Mouse (Mus musculus): Measurements from ENCODE around the gene Ubr1.
"Not testable (repeated sequence)": the region's sequence is repeated elsewhere in the genome, so short reads cannot be mapped to it uniquely, and the experiment has no call there.

Gene Ubr1

GRCm38 (mm10) chr2:120970559-120971080 is at the start of gene Ubr1:
Gene Ubr1 (minus strand): TSS chr2:120970715.
- peak; percentile 87 for DNase-seq (ENCODE audit: low spot score)

DNA sequence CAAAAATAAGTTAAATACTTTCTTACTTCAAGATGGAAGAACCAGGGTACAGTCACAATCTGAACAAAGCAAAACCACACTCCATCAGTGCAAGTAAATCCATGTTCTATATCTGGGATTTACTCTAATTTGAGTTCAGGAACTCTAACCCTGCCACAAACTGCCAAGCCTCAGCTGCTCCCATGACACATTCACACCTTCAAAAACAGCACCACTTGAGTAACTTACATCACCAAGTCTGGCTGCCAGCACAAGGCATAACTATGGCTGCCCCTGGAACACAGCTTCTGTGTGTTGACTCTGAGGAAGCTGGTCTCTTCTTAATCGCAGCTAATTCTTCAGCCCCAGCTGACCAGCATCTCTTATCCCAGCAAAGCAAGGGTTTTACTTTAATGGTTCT is 46.6 kb upstream of the Ubr1 start:
- DNase-seq (ENCODE audit: low spot score): no peak

GRCm38 (mm10) chr2:121016226-121016625 is 45.7 kb upstream of the Ubr1 start:
- DNase-seq (ENCODE audit: low spot score): no peak

DNA sequence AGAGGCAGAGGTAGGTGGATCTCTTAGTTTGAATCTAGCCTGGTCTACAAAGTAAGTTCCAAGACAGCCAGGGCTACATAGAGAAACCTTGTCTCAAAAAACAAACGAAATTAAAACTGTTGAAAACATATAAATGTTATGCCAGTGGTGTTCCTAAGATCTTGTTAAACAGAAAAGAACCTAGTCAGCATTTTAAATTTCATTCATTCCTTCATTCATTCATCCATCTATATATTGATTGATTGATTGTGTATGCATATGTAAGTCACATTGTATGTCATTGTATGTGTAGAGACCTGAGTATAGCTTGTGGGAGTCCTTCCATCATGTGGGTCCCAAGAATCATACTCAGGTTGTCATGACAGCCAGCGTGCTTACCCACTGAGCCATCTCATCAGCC is 45.0 kb upstream of the Ubr1 start:
- DNase-seq (ENCODE audit: low spot score): no peak

DNA sequence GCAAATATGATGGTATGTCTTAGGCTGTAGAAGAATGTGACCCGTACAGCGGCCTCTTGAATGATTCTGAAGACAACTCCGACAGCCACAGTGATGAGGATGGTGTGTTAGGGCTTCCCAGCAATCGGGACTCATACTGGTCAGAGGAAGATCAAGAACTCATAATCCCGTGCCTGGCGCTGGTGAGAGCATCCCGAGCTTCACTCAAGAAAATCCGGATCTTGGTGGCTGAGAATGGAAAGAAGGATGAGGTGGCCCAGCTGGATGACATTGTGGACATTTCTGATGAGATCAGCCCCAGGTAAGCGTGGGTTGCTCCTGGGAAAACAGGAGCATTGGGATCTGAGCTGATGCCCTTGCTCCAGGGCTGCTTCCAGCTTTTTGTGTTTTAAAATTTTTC is 42.2 kb upstream of the Ubr1 start:
- no peak for DNase-seq (ENCODE audit: low spot score)

GRCm38 (mm10) chr2:121009071-121009677 is 38.7 kb upstream of the Ubr1 start:
- no peak for DNase-seq (ENCODE audit: low spot score)

GRCm38 (mm10) chr2:121008664-121009007 is 38.1 kb upstream of the Ubr1 start:
- no peak for DNase-seq (ENCODE audit: low spot score)

GRCm38 (mm10) chr2:121007925-121008663 is 37.6 kb upstream of the Ubr1 start, which contains the start of gene Ccndbp1:
Gene Ccndbp1 (plus strand): TSS chr2:121008403.
- peak; percentile 94 for DNase-seq (ENCODE audit: low spot score)

GRCm38 (mm10) chr2:121006986-121007385 is 36.5 kb upstream of the Ubr1 start:
- no peak for DNase-seq (ENCODE audit: low spot score)

GRCm38 (mm10) chr2:121004018-121004811 is 33.7 kb upstream of the Ubr1 start:
- DNase-seq (ENCODE audit: low spot score): no peak

- DNase-seq (ENCODE audit: low spot score): no peak
Measured at GRCm38 (mm10) chr2:121003586-121003985, 33.1 kb upstream of the Ubr1 start.

DNA sequence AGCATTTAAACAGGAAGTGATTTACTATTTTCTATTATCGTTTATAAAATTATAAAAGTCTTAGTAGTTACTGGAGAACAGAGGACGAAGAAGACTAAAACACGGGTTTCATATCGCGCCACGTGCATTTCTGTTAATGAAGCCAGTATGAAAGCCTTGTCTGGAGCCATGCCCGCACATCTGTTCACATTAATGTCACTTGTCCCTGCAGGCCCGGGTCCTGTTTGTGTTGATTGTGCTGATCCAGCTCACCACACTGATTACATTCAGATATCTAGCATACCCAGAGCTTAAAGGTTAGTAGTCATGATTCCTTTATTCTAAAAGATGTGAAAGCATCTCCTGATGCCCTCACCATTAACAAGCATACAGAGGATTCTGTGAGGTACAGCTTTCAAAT is 28.3 kb upstream of the Ubr1 start:
- no peak for DNase-seq (ENCODE audit: low spot score)

DNA sequence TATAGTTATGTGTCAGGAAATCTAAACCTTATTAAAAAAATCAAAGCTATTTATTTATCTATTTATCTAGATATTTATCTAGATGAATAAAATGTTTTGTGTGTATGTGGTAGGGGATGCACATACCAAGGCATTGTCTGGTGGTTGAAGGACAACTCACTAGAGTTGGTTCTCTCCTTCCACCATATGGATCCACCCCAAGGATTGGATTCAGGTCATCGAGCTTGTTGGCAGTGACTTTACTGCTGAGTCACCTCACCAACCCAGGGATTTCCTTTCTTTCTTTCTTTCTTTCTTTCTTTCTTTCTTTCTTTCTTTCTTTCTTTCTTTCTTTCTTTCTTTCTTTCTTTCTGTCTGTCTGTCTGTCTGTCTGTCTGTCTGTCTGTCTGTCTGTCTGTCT is 26.1 kb upstream of the Ubr1 start:
- DNase-seq (ENCODE audit: low spot score): not testable (repeated sequence)

DNA sequence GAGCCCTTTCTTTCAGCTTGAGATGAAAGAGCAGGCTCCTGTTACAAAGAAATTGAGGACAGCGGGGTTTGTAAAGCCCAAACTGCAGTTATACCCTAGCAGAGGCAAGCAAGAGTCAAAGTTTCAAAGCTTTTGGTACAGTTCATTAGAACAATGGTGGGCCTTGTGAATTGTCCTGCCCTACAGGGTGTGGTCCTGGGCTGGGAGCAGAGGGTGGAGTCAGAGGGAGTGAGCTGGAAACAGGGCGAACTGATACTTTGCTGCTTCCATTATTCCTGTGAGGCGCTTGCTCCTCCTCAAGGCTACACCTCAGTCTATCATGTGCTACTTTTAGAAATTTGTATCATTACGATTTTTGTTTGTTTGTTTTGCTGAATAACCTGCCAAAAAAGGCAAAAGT is 20.7 kb upstream of the Ubr1 start:
- DNase-seq (ENCODE audit: low spot score): no peak

GRCm38 (mm10) chr2:120985241-120985640 is 14.7 kb upstream of the Ubr1 start:
- no peak for DNase-seq (ENCODE audit: low spot score)

DNA sequence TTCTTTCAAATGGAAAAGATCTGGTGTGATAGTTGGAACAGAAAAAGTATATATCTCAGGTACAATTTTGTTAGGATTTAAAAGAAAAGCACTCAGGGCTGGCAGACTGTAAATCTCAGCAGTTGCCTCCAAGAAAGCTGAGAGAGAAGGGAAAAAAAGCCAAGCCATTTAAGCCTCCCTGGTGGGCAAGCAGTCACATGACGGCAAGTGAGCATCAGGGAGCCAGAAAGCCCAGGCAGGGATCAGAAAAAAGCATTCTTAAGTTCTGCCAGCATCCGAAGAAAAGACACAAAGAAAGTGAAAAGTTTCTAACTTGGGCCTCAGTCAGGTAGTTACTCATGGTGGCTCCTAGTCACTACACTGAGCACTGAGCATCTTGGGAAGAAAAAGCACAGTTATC is 13.1 kb upstream of the Ubr1 start:
- DNase-seq (ENCODE audit: low spot score): no peak

- DNase-seq (ENCODE audit: low spot score): no peak
Measured at GRCm38 (mm10) chr2:120980861-120981260, 10.3 kb upstream of the Ubr1 start.

GRCm38 (mm10) chr2:120979819-120980218 is 9.3 kb upstream of the Ubr1 start:
- no peak for DNase-seq (ENCODE audit: low spot score)

DNA sequence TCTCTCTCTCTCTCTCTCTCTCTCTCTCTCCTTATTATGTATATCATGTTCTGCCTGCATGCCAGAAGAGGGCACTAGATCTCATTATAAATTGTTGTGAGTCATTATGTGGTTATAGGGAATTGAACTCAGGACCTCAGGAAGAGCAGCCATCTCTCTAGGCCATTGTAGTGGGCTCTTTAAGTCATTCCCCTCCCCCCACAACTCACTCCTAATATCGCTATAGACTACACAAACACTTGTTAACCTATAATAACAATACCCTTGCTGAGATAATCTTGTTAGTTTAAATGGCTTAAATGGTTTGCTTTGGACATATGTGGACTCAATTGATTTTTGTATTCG is 8.2 kb upstream of the Ubr1 start:
- no peak for DNase-seq (ENCODE audit: low spot score)

- no peak for DNase-seq (ENCODE audit: low spot score)
Measured at GRCm38 (mm10) chr2:120977926-120978692, 7.6 kb upstream of the Ubr1 start.

DNA sequence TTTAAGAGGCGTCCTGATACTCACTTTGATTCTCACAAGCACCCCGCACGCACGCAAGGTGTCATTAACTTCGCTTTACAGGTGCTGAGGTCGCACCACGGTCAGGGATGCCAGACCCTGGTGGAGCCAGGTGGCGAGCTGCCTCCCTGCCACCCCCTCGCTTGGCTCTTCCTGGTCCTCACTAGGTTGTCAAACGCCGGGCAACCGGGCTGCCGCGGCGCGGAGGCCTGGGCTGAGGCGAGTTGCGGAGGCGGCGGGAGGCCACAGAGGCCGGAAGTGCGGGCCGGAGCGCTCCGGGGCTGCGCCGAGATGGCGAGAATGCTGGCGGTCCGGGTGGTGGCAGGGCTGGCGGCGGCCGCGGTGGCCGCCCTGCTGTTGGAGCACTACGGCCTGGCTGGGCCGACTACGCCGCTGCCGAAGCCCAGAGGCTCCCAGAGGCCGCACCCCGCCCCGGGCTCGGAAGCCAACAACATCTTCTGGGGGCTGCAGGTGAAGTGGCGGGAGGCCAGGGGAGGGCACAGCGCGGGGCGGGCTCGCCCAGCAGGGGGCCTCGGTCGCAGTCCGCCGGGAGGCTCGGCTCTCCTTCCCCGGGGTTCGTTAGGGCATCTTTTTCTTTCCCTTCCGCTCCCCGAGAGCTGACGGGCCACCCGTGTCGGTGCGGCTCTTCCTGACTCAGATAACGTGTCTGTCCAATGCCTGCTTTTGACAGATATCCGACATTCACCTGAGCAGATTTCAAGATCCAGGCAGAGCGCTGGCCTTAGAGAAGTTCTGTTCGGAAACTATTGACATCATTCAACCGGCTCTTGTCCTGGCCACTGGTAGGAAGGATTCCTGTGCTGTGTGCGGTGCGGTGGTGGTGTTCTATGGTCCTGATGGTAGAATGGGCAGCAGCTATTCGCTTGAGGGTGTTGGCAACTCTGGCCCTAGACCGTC is 6.7 kb upstream of the Ubr1 start, which contains the start of gene Tmem62:
Gene Tmem62, plus strand, starts transcription at position 28 of the 936 bp plus-strand sequence.
- DNase-seq (ENCODE audit: low spot score): peak; percentile 79
